Mouse (Mus musculus): ENCODE data around the gene Mtus2. TPM values are rescaled to one million over a fixed set of nuclear protein-coding genes. Genes with fewer than 3 reads are reported as not detected.
A peak's percentile ranks its signal among the peaks of the same experiment; 100 is the strongest.
"Not testable (repeated sequence)": the region's sequence is repeated elsewhere in the genome, so short reads cannot be mapped to it uniquely, and the experiment has no call there.

Gene Mtus2
- total RNA-seq, 1 experiment from 2014 or later: 8.9 TPM

GRCm38 (mm10) chr5:147953181-147953580 is 3.9 kb upstream of the Mtus2 start:
- not testable (repeated sequence) for ATAC-seq (replicated peaks in 1 of 2; ENCODE audit: insufficient read depth in 1 of 2, low FRiP score in 2 of 2, low TSS enrichment in 1 of 2, low read depth in 1 of 2, poor library complexity in 2 of 2, severe bottlenecking in 2 of 2)

GRCm38 (mm10) chr5:147955671-147956070 is 1.4 kb upstream of the Mtus2 start:
- no peak for ATAC-seq (replicated peaks in 1 of 2; ENCODE audit: insufficient read depth in 1 of 2, low FRiP score in 2 of 2, low TSS enrichment in 1 of 2, low read depth in 1 of 2, poor library complexity in 2 of 2, severe bottlenecking in 2 of 2)

GRCm38 (mm10) chr5:147956421-147956820 is 699 bp upstream of the Mtus2 start:
- ATAC-seq (replicated peaks in 1 of 2; ENCODE audit: insufficient read depth in 1 of 2, low FRiP score in 2 of 2, low TSS enrichment in 1 of 2, low read depth in 1 of 2, poor library complexity in 2 of 2, severe bottlenecking in 2 of 2): no peak

DNA sequence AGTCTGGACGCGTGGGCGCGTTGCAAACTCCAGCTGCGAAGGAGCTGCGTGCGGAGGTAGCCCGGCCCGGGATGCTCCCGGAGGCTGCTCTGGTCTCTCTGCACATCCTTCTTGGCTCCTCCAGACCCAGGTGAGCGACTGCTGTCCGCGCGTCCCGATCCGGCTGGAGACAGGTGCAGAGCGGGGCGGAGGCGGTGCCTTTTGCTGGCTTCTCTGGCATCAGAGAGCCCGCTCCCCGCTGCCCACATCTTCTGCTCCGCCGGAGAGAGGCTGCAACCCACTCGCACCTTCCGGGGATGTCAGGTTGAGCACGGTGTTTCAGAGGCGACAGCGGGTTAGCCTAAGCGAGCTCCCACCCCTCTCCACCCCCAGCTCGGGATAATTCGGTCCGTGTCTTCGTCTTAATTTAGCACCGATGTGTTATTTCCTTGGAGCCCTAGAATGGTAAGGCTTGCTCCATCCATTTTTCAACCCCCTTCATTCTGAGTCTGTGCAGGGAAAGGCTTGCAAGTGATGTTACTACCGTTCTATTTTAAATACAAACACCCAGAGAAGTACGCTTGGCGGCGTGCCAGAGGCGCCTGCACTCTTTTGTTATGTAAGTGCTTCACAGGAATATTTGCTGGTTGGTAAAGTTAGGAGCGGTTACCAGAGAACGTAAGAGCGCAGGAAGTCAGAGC is 612 bp downstream of the Mtus2 start:
- peak; percentile 33 to 35; a peak in 2 of 4 replicates for ATAC-seq (replicated peaks in 1 of 2; ENCODE audit: insufficient read depth in 1 of 2, low FRiP score in 2 of 2, low TSS enrichment in 1 of 2, low read depth in 1 of 2, poor library complexity in 2 of 2, severe bottlenecking in 2 of 2)

- no peak for ATAC-seq (replicated peaks in 1 of 2; ENCODE audit: insufficient read depth in 1 of 2, low FRiP score in 2 of 2, low TSS enrichment in 1 of 2, low read depth in 1 of 2, poor library complexity in 2 of 2, severe bottlenecking in 2 of 2)
These were observed 1.4 kb downstream of the Mtus2 start for GRCm38 (mm10) chr5:147958552-147958951.

DNA sequence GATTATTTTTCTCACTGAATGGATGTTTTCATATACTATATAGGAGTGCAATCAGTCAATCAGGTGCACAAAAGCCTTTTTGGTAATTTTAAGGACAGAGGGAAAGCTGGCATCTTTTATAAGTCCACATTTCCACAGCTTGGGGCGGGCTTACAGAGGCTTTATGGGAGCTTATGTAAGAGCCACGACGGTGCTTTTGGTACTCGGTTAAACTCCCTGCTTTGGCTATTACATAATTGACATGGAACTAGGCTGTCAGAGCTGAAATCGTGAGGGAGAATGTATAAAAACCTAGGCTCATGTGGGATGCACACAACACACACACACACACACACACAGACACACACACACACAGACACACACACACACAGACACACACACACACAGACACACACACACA is 2.0 kb downstream of the Mtus2 start:
- ATAC-seq (replicated peaks in 1 of 2; ENCODE audit: insufficient read depth in 1 of 2, low FRiP score in 2 of 2, low TSS enrichment in 1 of 2, low read depth in 1 of 2, poor library complexity in 2 of 2, severe bottlenecking in 2 of 2): no peak

DNA sequence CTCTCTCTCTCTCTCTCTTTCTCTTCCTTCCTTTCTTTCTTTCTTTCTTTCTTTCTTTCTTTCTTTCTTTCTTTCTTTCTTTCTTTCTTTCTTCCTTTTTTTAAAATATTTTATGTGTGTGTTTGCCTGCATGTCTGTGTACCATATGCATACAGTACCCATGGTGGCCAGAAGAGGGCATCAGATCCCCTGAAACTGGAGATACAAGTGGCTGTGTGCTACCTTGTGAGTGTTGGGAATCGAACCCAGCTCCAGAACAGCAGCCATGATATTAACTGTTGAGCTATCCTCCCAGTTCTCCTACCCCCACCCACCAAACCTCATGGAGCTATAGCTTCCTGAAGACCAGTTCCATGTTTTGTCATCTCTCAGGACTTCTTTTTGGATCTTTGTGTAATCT is 3.7 kb downstream of the Mtus2 start:
- ATAC-seq (replicated peaks in 1 of 2; ENCODE audit: insufficient read depth in 1 of 2, low FRiP score in 2 of 2, low TSS enrichment in 1 of 2, low read depth in 1 of 2, poor library complexity in 2 of 2, severe bottlenecking in 2 of 2): no peak

GRCm38 (mm10) chr5:147963820-147964580 is 6.9 kb downstream of the Mtus2 start:
- no peak; a peak in 1 of 4 replicates for ATAC-seq (replicated peaks in 1 of 2; ENCODE audit: insufficient read depth in 1 of 2, low FRiP score in 2 of 2, low TSS enrichment in 1 of 2, low read depth in 1 of 2, poor library complexity in 2 of 2, severe bottlenecking in 2 of 2)

DNA sequence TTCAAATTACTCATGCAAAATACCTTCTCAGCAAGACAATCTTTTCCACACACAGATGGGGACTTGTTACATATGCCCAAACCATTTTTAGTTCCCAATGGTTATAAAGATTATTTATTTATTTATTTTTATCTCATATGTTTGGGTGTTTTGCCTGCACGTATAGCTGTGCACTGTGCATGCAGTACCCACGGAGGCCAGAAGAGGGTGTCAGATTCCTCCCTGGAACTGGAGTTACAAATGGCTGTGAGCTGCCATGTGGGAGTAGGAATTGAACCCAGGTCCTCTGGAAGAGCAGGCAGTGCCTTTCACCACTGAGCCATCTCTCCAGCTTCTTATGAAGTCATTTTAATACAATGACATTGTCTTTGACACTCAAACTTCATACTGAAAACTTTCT is 7.7 kb downstream of the Mtus2 start:
- ATAC-seq (replicated peaks in 1 of 2; ENCODE audit: insufficient read depth in 1 of 2, low FRiP score in 2 of 2, low TSS enrichment in 1 of 2, low read depth in 1 of 2, poor library complexity in 2 of 2, severe bottlenecking in 2 of 2): no peak

DNA sequence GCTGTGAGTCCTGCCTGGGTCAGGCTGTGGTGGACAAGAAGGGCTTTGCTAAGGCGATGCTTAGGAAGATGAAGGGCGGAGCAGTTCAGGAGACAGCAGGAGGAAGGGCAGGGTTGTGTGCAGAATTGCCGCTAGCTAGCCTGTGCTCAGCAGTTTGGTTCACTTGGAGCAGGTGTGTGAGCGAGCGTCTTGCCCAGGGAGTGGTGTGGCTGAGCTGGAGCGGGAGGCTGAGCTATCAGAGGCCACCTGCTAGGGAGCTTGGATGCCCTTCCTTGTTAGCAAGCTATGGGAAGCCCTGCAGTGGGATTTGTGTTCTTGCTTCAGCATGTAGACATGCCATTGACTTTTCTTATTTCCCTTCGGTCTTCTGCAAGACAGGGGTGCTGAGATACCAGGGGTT is 9.5 kb downstream of the Mtus2 start:
- ATAC-seq (replicated peaks in 1 of 2; ENCODE audit: insufficient read depth in 1 of 2, low FRiP score in 2 of 2, low TSS enrichment in 1 of 2, low read depth in 1 of 2, poor library complexity in 2 of 2, severe bottlenecking in 2 of 2): no peak

DNA sequence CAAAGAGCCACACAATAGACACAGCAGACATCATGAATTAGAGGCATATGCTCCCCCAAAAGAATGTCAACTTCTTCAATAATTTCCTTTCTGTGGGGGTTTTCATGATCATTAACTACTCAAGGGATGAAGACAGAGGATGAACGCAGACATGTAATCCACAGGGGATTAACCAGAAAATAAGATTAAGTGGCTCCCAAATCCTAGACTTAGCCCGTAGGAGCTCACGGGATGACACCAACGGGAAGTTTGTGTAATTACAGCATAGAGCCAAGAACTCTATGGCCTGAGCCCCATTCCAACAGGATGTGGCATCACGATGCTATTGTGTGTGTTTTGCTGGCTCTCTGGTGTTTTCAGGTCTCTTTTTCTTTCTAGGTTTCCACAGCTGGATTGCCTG is 12.4 kb downstream of the Mtus2 start:
- no peak for ATAC-seq (replicated peaks in 1 of 2; ENCODE audit: insufficient read depth in 1 of 2, low FRiP score in 2 of 2, low TSS enrichment in 1 of 2, low read depth in 1 of 2, poor library complexity in 2 of 2, severe bottlenecking in 2 of 2)

GRCm38 (mm10) chr5:147976001-147976400 is 18.9 kb downstream of the Mtus2 start:
- no peak for ATAC-seq (replicated peaks in 1 of 2; ENCODE audit: insufficient read depth in 1 of 2, low FRiP score in 2 of 2, low TSS enrichment in 1 of 2, low read depth in 1 of 2, poor library complexity in 2 of 2, severe bottlenecking in 2 of 2)

GRCm38 (mm10) chr5:147980606-147981005 is 23.5 kb downstream of the Mtus2 start:
- ATAC-seq (replicated peaks in 1 of 2; ENCODE audit: insufficient read depth in 1 of 2, low FRiP score in 2 of 2, low TSS enrichment in 1 of 2, low read depth in 1 of 2, poor library complexity in 2 of 2, severe bottlenecking in 2 of 2): no peak

DNA sequence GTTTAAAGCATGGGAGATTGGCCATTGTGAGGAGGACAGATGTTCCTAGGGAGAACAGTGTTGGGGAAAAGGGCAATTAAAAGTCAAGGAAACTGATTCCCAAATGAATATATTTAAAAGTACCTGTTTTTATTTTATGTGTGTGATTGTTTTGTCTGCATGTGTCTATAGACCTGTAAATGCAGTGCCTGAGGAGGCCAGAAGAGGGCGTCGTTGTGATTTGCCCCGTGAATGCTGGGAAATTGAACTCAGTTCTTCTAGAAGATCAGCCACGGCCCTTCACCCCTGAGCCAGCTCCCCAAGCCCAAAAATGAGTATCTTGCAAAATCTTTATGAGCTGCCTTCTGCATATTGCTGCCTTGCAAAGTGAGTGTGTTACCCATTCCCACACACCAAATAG is 33.2 kb downstream of the Mtus2 start:
- no peak for ATAC-seq (replicated peaks in 1 of 2; ENCODE audit: insufficient read depth in 1 of 2, low FRiP score in 2 of 2, low TSS enrichment in 1 of 2, low read depth in 1 of 2, poor library complexity in 2 of 2, severe bottlenecking in 2 of 2)

DNA sequence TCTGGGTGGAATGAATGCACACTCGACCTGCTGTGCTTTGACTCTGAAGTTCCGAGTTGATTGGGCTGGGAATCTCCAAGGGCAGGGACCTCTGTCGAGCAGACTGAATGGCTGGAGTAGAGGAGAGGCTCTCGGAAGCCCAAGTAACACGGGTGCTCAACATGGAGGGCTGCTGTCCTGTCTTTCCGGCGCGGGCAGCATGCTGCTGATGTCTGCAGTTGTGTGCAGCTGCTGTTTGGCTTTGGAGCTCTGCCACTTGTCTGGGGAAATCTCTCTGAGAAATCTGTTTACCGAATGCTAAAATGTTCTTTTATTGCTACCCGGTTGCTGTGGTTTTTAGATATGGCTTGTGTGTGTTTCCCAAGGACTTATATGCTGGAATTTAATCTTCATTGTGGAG is 33.7 kb downstream of the Mtus2 start:
- no peak for ATAC-seq (replicated peaks in 1 of 2; ENCODE audit: insufficient read depth in 1 of 2, low FRiP score in 2 of 2, low TSS enrichment in 1 of 2, low read depth in 1 of 2, poor library complexity in 2 of 2, severe bottlenecking in 2 of 2)

DNA sequence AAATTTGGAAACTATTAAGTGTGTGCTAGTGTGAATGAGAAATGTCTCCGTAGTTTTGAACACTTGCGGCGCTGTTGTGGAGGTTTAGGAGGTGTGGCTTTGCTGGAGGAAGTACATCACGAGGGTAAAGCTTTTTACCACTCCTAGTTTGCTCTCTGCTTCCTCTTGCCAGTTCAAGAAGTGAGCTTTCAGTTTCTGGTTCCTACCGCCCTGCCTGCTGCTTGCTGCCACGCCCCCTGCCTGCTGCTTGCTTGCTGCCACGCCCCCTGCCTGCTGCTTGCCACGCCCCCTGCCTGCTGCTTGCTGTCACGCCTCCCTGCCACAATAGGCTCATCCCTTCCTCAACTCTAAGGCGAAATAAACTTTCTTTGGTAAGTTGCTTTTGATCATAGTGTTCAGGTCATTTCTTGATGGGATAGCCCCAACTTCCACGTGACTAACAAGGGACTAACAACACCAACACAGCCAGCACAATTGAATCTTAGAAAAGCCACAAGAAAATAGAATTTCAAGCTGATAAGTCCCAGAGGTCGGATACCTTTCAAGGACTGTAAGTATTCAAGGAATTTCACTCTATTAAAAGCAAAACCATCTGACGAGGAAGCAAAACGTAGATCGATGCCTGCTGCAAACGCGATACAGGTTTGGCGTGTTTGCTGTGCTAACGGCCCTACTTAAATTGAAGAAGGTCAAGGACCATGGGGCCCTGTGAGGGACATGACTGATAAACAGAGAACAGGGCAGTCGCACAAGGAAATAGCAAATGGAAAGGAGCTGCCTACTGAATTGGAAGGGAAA is 35.7 kb downstream of the Mtus2 start:
- ATAC-seq (replicated peaks in 1 of 2; ENCODE audit: insufficient read depth in 1 of 2, low FRiP score in 2 of 2, low TSS enrichment in 1 of 2, low read depth in 1 of 2, poor library complexity in 2 of 2, severe bottlenecking in 2 of 2): peak; percentile 87 to 90

GRCm38 (mm10) chr5:148005263-148005662 is 48.1 kb downstream of the Mtus2 start:
- ATAC-seq (replicated peaks in 1 of 2; ENCODE audit: insufficient read depth in 1 of 2, low FRiP score in 2 of 2, low TSS enrichment in 1 of 2, low read depth in 1 of 2, poor library complexity in 2 of 2, severe bottlenecking in 2 of 2): no peak

DNA sequence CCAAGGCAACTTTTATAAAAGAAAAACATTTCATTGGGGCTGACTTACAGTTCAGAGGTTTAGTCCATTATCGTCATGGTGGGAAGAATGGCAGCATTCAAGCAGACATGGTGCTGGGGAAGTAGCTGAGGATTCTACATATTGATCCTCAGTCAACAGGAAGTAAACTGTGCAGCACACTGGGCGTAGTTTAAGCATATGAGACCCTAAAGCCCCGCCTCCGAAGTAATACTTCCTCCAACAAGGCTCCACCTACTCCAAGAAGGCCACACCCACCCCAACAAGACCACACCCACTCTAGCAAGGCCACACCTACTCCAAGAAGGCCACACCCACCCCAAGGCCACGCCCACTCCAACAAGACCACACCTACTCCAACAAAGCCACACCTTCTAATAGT is 55.0 kb downstream of the Mtus2 start:
- no peak for ATAC-seq (replicated peaks in 1 of 2; ENCODE audit: insufficient read depth in 1 of 2, low FRiP score in 2 of 2, low TSS enrichment in 1 of 2, low read depth in 1 of 2, poor library complexity in 2 of 2, severe bottlenecking in 2 of 2)

All from hematopoietic stem cell, adult 5-6 weeks (primary cell).